Mouse (Mus musculus) CD4-positive, CD25-positive, alpha-beta regulatory T cell (primary cell): ENCODE results near the gene Neurl3. TPM values are rescaled to one million over a fixed set of nuclear protein-coding genes. Genes with fewer than 3 reads are reported as not detected.

Experiments
- polyA plus RNA-seq: library from polyadenylated mRNA; unstranded; fragments of 100-300 nt; shearing (Covaris generic); gene quantifications from one replicate; pipeline ENCODE4 v1.2.1, GENCODE M21; 2017

Gene Neurl3
- 129 TPM for polyA plus RNA-seq

GRCm38 (mm10) chr1:36274455-36274854 is at the start of gene Neurl3:
Gene Neurl3 (minus strand): TSS chr1:36274679.

GRCm38 (mm10) chr1:36307495-36308280 is 33.2 kb upstream of the Neurl3 start, which contains the start of gene Arid5a:
Gene Arid5a (plus strand): TSS chr1:36307733.

GRCm38 (mm10) chr1:36244058-36244827 is 30.2 kb downstream of the Neurl3 start, which contains the start of gene Uggt1:
Gene Uggt1 (minus strand): TSS chr1:36244720.

Other genes with a start within 250 kb of the Neurl3 start
- 14.4 TPM for gene Hs6st1, start 206.3 kb downstream of the Neurl3 start, polyA plus RNA-seq
- 84.3 TPM for gene Uggt1, start 30.0 kb downstream of the Neurl3 start, polyA plus RNA-seq
- gene Arid5a, start 33.1 kb upstream of the Neurl3 start, polyA plus RNA-seq, result 116 TPM
- 64.5 TPM for gene Kansl3, start 94.5 kb upstream of the Neurl3 start, polyA plus RNA-seq
- 1.3 TPM for gene Fer1l5, start 97.6 kb upstream of the Neurl3 start, polyA plus RNA-seq
- gene Lman2l, start 170.6 kb upstream of the Neurl3 start, polyA plus RNA-seq, result 24.1 TPM
- gene Cnnm4, start 196.9 kb upstream of the Neurl3 start, polyA plus RNA-seq, result 2.1 TPM
- gene Cnnm3, start 237.2 kb upstream of the Neurl3 start, polyA plus RNA-seq, result 39.8 TPM